Mouse (Mus musculus) gastrocnemius, adult 8-10 months (tissue): ENCODE measurements around the gene Fbxw10. TPM values are rescaled to one million over a fixed set of nuclear protein-coding genes. Genes with fewer than 3 reads are reported as not detected.
A peak's percentile ranks its signal among the peaks of the same experiment; 100 is the strongest.

Experiments used
- DNase-seq, 2 experiments: peaks; one replicate each; pipeline ENCODE4 v3.0.0; 2022; ENCODE audit warnings: low spot score in 2 of 2
- total RNA-seq, 4 experiments: library from RNA; stranded (reverse); gene quantifications; 2 replicates each; pipeline ENCODE4 v1.2.4; 2022

Gene Fbxw10
- total RNA-seq, 4 experiments from 2014 or later, result 0.11 to 0.65 (median 0.19) TPM; not detected in 1

GRCm38 (mm10) chr11:62903871-62904495, 57.1 kb downstream of the Fbxw10 start:
- DNase-seq, result no peak

GRCm38 (mm10) chr11:62909720-62910306, 62.9 kb downstream of the Fbxw10 start:
- DNase-seq, result no peak

DNA sequence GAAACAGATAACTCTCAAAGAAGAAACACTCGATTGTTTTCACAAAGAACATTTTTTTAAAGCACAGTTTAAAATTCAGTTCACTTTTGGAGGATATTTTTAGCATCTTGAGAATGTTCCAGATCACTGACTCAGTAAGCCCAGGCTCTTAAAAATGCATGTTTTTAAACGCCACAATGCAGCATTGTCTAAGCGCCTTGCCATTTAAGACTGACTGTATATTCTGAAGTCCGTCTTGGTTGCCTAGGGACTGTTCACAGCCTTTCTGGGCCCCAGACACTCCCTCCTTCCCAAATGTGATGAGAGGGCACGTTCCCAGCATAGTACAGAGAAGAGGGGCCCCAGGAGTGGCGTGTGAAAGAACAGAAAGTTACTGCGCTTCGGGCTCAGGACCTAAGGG, 64.5 kb downstream of the Fbxw10 start:
- no peak for DNase-seq

- no peak for DNase-seq
These were observed 66.3 kb downstream of the Fbxw10 start for GRCm38 (mm10) chr11:62913141-62913540.

DNA sequence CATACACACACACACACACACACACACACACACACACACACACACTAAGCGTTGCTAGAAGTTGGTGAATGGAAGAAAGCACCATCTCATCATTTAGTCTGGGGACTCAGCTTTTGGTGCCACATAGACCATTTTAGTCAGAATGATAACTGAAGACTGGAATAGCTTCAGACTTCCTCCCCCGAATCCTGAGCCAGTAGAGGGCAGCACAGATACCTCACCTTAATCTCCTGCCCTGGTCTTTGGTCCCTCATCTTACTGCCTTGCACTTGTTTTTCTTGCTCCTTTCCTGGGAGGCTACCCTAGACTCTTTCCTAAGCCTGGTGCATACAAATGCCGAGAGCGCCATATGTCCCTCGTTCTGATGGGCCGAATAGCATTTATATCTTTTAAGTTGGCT, 67.7 kb downstream of the Fbxw10 start:
- no peak for DNase-seq

DNA sequence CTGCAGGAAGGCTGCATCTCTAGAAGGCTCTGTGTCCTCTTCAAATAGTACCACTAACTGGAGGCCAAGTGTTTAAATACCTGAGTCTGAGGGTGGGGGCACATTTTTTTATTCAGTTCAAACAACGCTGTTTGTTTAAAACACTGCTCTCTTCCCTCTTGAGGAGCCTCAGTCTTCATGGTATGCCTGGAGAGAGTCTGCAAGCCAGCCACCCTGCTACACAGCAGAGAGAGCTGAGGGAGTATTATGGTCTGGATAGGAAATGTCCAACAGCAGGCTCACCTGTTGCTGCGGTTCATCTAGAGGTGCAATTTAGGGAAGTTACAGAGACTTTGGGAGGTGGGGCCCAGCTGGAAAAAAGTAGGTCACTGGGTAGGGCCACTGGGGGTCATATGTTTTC, 68.6 kb downstream of the Fbxw10 start:
- DNase-seq, result no peak

- DNase-seq, result no peak
These were observed 69.9 kb downstream of the Fbxw10 start for GRCm38 (mm10) chr11:62916765-62917164.

GRCm38 (mm10) chr11:62919946-62920742, 73.3 kb downstream of the Fbxw10 start:
- DNase-seq, result no peak

GRCm38 (mm10) chr11:62920743-62921050, 73.8 kb downstream of the Fbxw10 start:
- no peak for DNase-seq

DNA sequence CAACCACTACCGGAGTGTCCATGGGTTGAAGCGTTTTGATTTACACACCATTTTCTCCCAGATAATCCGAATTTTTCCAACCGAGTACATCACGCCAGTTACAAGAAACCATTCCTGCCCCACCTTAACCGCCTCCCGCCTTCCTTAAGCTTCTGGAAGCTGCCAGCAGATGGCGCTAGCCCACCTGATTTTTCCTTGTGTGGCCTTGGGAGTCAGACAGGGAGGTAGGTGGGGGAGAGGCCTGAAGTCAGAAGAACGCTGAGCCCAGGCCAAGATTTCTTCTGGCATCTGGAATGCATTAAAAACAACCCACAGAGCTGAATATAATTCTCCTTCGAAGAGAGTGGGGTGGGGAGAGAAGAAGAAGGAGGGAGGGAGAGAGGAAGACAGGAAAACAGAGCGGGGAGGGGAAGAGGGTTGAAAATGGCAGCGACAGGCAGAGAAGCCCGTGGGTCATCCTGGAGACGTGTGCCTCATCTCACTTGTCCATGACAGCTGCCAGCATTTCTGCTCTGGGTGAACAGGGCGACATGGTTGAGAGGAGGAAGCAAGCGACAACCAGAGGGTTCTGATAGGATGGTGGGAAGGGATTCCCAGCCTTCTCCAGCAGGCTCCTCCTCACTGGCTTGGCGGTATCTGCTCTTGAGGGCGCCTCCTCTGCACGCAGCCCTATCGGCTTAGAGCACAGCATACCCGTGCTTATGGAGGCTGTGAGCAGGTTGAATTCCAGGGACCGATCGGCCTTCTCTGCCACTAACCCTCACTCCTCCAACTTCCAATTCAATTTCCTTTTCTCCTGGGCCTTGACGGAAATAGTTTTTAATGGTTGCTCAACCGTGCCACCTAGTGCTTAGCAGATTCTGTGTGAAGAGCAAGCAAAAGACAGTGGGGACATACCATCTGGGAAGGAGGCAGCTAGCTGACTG, 74.4 kb downstream of the Fbxw10 start:
- DNase-seq, result peak; percentile 92 to 93

GRCm38 (mm10) chr11:62924091-62924761, 77.4 kb downstream of the Fbxw10 start:
- peak; percentile 34 to 41 for DNase-seq

Other genes with a start within 250 kb of the Fbxw10 start
- gene Lrrc75a, start 198.5 kb upstream of the Fbxw10 start, total RNA-seq, result 1 to 10 TPM; 2.7 to 4.6 (median 3.0) TPM
- 1 to 10 TPM; 5.3 to 7.2 (median 6.5) TPM for gene Mmgt2, start 198.4 kb upstream of the Fbxw10 start, total RNA-seq
- gene Zfp287, start 115.2 kb upstream of the Fbxw10 start, total RNA-seq, result 1 to 10 TPM in 1 of 4 experiments, under 1 TPM in 3; 0.48 to 1.4 (median 0.73) TPM
- not detected for gene Gm10428, start 94.0 kb upstream of the Fbxw10 start, total RNA-seq
- 1 to 10 TPM; 1.4 to 1.7 (median 1.6) TPM for gene Zfp286, start 57.6 kb upstream of the Fbxw10 start, total RNA-seq
- 10 to 100 TPM; 35.0 to 46.2 (median 37.3) TPM for gene Trim16, start 26.8 kb upstream of the Fbxw10 start, total RNA-seq
- gene Tvp23b, start 32.4 kb downstream of the Fbxw10 start, total RNA-seq, result 1 to 10 TPM; 3.5 to 6.2 (median 5.3) TPM
- not detected for gene Cdrt4, start 104.1 kb downstream of the Fbxw10 start, total RNA-seq
- gene Tekt3, start 214.6 kb downstream of the Fbxw10 start, total RNA-seq, result not detected